Mouse (Mus musculus): Measurements from ENCODE around the gene Ttyh1.
"Not testable (repeated sequence)": the region's sequence is repeated elsewhere in the genome, so short reads cannot be mapped to it uniquely, and the experiment has no call there.

Ttyh1 gene

GRCm38 (mm10) chr7:4143506-4143905 is 24.3 kb downstream of the Ttyh1 start:
- no peak for DNase-seq (ENCODE audit: low read depth, low spot score)

- no peak for DNase-seq (ENCODE audit: low read depth, low spot score)
Measured at GRCm38 (mm10) chr7:4144046-4144445, 24.8 kb downstream of the Ttyh1 start.

GRCm38 (mm10) chr7:4144766-4145551 is 25.8 kb downstream of the Ttyh1 start:
- no peak for DNase-seq (ENCODE audit: low read depth, low spot score)

- DNase-seq (ENCODE audit: low read depth, low spot score): peak; percentile 74
Measured at GRCm38 (mm10) chr7:4145552-4146190, 26.5 kb downstream of the Ttyh1 start.

DNA sequence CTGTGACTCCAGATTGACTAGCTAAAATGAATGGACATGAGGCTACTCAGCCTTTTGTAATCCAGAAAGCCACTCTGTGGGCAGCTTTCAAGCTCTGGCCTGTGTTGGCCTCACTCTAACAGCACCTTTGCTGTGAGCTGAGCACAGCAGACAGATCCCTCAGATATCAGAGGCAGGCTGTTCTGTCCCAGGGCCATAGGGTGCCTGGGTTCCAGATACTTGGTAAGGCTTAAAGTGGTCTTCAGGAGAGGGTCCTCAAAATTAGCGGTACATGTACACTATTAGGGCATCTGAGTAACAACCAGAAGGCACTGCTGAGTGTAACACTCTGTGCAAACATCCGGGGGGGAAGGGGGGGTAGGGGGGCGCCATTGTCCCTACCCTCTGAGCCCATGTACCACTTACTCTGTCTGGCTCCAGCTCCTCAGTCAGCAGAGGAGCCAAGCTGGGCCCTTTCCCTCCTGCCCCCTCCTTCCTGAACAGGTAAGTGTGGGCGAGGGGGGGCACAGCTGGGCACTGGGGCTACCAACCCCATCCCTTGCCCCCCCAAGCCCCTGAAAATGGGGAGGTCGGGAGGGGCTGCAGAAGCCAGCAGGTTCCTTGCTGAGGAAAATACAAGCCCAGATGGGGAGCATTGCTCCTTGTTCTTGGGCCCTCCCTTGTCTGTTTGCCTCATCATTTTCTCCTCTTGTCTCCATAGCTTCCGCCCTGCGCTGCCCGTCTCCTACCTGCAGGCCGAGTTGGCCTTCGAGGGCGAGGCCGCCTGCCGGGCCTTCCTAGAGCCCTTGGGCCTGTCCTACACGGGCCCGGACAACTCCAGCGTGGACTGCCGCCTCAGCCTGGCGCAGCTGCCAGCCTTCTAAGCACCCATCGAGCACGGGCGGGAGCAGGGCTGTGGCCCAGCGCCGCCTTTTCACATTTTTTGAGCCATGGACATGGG is 27.3 kb downstream of the Ttyh1 start:
- no peak for DNase-seq (ENCODE audit: low read depth, low spot score)

- no peak for DNase-seq (ENCODE audit: low read depth, low spot score)
Measured at GRCm38 (mm10) chr7:4147371-4147770, 28.2 kb downstream of the Ttyh1 start.

GRCm38 (mm10) chr7:4147836-4148235 is 28.6 kb downstream of the Ttyh1 start:
- DNase-seq (ENCODE audit: low read depth, low spot score): no peak

DNA sequence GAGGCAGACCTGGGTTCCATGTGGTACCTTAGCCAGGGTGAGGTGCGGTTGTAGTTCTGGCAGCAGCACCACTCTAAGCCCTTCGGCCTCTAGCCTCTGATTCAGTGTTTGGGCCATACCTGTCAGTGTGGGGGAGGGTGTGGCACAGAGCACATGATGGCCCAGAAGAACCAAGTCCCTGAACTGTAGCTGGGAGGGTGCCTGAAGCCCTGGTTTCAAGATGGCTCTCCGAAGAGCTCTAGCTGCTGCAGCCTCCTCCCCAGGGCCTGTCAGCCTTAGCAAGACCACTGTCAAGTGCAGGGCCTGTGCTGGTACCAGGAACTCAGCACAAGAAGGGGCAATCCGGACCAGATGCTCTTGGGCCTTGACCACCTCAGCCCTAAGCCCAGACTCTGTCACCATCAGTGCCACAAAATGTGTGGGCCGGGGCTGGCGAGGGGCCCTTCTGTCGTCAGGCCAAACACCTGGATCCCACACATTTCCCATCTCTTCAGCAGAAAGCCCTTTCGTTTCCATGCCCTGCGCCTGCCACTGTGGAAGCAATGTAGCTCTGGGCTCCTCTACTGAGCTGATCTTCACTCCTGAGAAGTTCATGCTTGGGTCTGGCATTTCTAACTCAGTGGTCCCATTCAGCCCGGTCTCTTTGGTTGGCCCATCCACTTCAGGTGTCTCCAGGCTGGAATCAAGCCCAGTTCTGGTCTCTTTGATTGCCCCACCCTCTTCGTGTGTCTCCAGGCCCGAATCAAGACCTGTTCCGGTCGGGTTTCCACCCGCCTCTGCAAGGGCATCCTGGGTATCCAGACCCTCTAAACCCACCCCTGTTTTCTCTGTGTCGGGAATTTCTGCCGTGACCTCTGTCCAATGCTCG is 29.4 kb downstream of the Ttyh1 start:
- DNase-seq (ENCODE audit: low read depth, low spot score): peak; percentile 78

DNA sequence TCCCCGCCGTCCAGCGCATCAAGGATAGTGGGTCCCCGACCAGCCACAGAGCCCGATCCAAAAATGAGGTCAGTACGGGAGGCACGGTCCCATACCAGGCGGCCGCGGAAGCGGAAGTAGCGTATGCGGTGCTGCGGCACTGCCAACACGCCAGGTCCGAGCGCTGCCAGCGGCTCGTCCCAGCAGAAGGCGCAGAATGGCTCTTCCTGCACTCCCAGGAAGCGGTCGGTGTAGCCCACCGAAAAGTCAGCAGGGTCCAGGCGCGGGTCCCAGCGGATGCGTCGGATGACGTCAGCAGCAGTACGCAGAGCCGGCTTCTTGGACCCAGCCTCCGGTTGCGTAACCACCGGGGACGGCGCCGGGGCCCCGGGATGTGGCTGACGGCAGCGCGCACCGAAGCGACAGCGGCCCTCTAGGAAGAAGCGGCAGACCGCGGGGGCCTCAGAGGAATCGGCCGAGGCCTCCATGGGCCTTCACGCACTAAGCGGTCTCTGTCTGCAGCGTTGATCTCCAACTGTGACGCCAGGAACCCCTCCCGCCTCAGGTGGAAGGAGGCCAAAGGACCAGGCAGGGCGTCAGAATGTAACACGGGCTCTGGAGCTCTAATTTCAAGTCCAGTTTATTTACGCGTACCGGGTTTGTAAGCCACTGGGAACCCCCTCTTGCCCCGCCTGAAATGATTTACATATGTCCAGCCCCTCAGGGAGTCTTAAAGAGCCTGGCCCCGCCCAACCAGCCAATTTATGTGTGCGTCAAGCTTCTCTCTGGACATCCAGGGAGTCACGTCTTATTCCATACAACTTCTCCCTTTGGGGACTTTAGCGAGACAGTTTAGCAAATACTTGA is 30.2 kb downstream of the Ttyh1 start:
- DNase-seq (ENCODE audit: low read depth, low spot score): peak; percentile 92

DNA sequence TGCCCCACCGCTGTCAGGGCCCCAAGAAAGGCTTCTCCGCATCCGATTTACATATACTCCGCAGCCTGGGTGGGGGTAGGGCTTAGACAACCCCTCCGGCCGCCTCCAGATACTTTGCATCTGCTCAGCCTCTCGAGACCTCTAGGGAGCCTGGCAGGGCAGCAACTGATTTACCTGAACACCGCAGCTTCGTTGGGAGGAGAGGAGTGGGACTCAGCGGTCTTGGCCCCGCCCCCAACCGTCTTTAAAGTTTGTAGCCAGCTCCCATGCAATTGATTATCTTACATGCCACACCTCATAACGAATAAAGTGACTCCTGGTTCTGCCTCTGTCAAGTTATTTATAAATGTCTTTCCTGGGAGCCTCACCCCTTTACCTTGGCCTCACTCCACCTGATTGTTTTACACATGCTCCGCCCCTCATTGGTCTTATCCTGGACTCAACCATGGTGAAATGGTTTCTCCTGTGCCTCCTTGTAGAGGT is 30.9 kb downstream of the Ttyh1 start, which contains the start of gene Leng9:
Gene Leng9 (minus strand): TSS at position 316 of the 483 bp plus-strand sequence.
- peak; percentile 51 for DNase-seq (ENCODE audit: low read depth, low spot score)

DNA sequence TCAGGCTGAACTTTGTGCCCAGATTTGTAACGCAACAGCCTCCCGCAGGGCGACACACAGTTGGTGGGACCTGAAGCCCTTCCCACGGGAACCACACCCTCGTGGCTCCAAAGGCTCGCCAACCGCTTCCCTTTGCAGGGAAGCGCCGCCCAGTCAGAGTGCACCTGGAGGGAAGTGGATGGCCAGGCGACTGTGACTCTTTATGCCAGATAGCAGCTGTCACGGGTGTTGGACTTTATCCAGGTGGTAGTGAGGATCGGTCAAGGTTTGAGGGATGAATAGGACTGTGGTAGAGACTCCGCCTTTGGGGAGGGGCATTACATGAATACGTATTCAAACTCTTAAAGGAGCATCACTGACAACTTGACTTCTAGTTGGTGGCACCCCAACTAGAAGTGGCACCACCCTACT is 31.6 kb downstream of the Ttyh1 start:
- DNase-seq (ENCODE audit: low read depth, low spot score): peak; percentile 94

DNA sequence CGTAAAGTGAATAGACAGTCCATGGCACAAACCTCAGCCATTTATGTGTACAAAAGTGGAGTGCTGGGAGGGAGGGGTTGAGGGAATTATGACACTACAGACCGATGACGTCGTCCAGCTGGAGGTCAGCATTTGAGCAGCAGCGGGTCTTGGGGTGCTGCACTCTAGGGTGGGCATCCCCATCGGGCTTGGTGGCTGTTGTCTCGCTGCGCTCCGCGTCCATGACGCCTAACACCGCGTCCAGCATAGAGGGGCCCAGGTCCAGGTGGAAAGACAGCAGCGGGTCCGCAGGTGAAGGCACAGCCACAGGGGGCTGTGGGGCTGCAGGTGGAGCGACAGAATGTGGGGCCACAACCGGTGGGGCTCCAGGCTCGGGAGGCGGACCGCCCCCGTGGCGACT is 32.0 kb downstream of the Ttyh1 start:
- no peak for DNase-seq (ENCODE audit: low read depth, low spot score)

DNA sequence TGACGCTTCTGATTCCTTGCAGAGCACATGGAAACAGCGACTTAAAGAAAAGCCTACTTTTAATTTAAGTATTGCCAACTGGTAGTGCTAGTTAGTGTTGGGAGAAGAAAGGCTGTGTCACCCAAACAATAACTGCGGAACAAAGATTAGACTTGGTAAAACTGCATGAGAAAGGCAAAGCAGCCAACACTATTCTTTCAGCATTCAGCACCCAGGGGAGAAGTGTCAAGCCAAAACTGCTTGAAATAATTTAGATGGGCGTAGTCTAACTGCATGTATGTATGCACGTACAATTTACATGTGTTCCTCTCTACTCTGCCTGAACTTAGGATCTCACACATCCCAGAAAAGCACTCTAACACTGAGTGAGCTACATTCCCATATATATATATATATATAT is 35.1 kb downstream of the Ttyh1 start:
- DNase-seq (ENCODE audit: low read depth, low spot score): no peak

DNA sequence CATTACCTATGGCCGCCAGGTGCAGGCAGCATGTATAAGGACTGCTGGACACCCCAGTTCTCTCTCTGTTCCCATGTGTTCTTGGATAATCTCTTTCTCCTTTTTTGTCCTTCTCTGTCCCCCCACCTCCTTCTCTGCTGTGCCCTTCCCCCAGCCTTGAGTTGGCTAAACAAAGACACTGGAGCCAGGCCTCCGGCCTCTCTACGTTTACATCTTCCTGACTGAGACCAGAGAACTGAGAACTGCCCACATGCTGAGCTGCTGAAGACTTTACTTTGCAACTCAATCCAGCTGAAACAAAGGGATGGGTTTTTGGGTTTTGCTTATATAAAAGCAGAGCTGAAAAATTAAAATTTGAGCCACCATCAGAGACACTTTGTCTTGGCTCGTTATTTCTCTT is 35.8 kb downstream of the Ttyh1 start:
- DNase-seq (ENCODE audit: low read depth, low spot score): no peak

GRCm38 (mm10) chr7:4161596-4161995 is 42.4 kb downstream of the Ttyh1 start:
- not testable (repeated sequence) for DNase-seq (ENCODE audit: low read depth, low spot score)

DNA sequence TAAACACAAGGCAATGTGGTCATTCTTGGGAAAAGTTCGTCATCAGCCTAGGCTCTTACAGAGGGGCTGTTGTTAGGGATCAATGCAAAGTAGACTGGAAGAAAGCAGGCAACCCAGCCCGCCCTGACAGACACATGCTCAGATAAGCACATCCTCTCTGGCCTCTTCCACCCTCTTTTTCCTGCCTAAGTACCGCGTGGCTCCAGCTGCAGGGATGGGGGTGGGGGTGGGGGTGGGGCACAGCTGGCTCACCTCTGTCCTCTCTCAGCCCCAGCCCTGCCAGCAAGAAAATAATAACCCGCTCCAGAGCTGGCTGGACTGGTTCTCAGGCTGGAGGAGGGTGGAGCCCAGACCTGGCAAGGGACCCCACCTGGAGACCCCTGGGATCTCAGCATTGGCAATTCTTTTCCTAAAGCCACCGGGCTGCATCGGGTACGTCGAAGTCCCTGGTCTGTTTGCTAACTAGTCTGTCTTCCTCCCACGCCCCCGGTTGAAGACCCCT is 44.4 kb downstream of the Ttyh1 start:
- no peak for DNase-seq (ENCODE audit: low read depth, low spot score)

DNA sequence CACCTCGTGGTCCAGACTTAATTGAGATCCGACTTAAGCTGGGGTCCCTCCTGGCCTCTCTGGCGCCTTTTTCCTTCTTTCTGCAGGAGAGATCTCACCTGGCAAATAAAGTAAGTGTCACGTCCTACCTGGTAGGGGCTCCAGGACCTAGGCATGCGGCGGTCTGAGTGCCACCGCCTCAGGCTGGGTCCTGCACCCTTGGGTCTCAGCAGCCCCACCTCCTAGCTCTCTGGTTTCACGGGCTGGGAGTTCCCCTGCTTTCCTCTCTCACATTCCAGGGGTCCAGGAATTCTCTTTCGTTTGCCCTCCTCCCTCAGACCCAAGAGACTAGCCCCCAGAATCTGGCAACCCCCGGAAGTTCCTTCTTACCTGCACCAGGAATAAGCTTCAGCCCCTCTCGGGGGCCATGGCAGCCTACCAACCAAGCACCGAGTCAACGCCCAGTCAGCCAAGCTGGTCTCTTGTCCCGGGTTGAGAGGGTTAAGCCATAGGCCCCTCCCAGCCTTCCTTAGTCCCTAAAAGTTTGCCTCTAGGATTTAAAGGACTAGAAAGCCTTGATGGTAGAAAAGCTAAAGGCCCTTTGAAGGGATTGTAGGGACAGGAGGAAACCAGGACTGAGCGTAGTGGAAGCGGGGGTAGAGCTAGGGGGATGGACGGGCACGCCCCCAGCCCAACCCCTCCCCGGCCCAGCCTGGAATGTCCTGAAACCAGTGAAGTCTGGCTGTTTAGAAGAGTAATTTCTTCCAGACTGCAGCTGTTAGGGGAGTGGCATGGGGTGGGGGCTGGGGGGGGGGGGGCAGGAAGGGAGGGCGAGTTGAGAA is 45.1 kb downstream of the Ttyh1 start, which contains the start of gene Cdc42ep5:
Gene Cdc42ep5 (minus strand): TSS at position 771 of the 821 bp plus-strand sequence.
- no peak for DNase-seq (ENCODE audit: low read depth, low spot score)

GRCm38 (mm10) chr7:4165286-4165685 is 46.1 kb downstream of the Ttyh1 start:
- no peak for DNase-seq (ENCODE audit: low read depth, low spot score)

DNA sequence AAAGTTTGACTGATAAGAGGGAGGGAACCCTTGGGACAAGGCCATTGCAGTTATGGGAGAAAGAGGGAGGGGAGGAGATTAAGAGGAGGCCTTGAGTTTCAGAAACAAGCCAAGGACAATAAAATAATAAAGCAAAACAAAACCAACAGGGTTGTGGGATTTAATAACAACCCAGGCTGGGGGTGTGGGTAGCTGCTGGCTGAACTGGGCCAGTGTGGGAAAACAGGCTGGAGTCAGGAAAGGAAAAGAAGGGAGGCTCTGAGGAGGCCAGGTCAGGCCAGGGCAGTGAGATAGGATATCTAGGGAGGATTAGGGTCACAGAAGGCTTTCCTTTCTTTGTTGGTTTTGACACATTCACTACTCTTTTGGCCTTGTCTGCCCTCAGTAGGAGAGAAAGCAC is 47.9 kb downstream of the Ttyh1 start:
- no peak for DNase-seq (ENCODE audit: low read depth, low spot score)
